Mouse (Mus musculus): ENCODE measurements around the gene Ly6g6c. TPM values are rescaled to one million over a fixed set of nuclear protein-coding genes. Genes with fewer than 3 reads are reported as not detected.

The Ly6g6c gene
- polyA plus RNA-seq, 1 experiment from 2014 or later: not detected

DNA sequence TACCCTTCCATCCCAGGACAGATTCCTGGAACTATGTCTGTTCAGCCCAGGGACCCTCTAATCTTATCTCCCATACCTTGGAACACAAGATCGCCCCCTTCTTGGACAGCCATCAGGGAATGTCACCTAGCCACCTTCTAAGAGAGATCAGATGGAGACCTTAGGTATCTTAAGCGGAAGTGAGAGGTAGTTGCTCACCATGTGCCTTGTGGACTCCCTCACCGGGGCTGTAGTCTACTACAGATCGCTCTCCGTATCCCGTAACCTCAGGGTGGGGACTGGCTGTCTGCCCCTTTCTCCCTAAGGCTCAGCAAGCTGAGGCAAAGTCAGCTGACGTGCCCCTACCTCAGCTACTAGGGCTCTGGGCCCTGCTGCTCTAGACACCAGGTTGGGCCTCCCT lies 38.9 kb downstream of the Ly6g6c start:
- DNase-seq (ENCODE audit: low spot score): no peak
- no peak overlapping the region for H3K4me3 ChIP-seq (ENCODE audit: low read depth, low read length)
- H3K4me1 ChIP-seq (ENCODE audit: control insufficient read depth, insufficient read depth, low read length): no peaks in the 10 kb centered on the region
- H3K27ac ChIP-seq (ENCODE audit: low read depth, low read length): no peak overlapping the region
- H3K36me3 ChIP-seq (ENCODE audit: control insufficient read depth, insufficient read depth, low read length): peaks cover 53% of the 10 kb centered on the region
- H3K9ac ChIP-seq (ENCODE audit: low read length): no peak overlapping the region
- WGBS: 92% methylated on average over 7 of the region's 7 CpGs
- H3K4me2 ChIP-seq (ENCODE audit: low read length): no peak overlapping the region
- no peaks in the 10 kb centered on the region for H3K9me3 ChIP-seq (replicated peaks; ENCODE audit: control insufficient read depth, low read length)
- H3K27me3 ChIP-seq (replicated peaks; ENCODE audit: control insufficient read depth, insufficient read depth, low read length): no peaks in the 10 kb centered on the region
- no peak for ATAC-seq

DNA sequence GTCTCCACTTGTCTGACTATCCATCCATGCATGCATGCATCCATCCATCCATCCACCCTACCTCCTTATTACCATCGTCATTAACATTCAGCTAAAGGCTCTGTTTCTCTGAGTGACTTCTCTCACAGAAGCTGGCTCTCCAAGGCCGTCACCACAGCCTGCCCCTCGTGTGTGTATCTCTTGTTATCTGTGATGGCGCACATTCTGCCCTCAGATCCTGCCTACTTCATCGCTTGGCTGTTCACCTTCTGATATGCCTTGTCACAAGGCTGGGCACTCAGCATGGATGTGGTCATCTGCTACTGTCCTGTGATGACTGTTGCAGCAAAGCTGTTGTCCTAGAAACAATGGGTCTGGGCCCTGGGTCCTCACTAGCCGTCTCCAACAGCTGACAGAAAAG lies 39.6 kb downstream of the Ly6g6c start:
- Histone ChIP-seq H3K9me3 (replicated peaks; ENCODE audit: control insufficient read depth, low read length) (no peaks in the 10 kb centered on the region), H3K9ac (ENCODE audit: low read length) (no peak overlapping the region), H3K4me2 (ENCODE audit: low read length) (no peak overlapping the region), H3K36me3 (ENCODE audit: control insufficient read depth, insufficient read depth, low read length) (peaks cover 46% of the 10 kb centered on the region), H3K4me1 (ENCODE audit: control insufficient read depth, insufficient read depth, low read length) (no peaks in the 10 kb centered on the region), H3K27me3 (replicated peaks; ENCODE audit: control insufficient read depth, insufficient read depth, low read length) (no peaks in the 10 kb centered on the region), H3K4me3 (ENCODE audit: low read depth, low read length) (no peak overlapping the region), H3K27ac (ENCODE audit: low read depth, low read length) (no peak overlapping the region)
- no peak for DNase-seq (ENCODE audit: low spot score)
- 78% methylated on average over 6 of the region's 6 CpGs for WGBS
- ATAC-seq: no peak

DNA sequence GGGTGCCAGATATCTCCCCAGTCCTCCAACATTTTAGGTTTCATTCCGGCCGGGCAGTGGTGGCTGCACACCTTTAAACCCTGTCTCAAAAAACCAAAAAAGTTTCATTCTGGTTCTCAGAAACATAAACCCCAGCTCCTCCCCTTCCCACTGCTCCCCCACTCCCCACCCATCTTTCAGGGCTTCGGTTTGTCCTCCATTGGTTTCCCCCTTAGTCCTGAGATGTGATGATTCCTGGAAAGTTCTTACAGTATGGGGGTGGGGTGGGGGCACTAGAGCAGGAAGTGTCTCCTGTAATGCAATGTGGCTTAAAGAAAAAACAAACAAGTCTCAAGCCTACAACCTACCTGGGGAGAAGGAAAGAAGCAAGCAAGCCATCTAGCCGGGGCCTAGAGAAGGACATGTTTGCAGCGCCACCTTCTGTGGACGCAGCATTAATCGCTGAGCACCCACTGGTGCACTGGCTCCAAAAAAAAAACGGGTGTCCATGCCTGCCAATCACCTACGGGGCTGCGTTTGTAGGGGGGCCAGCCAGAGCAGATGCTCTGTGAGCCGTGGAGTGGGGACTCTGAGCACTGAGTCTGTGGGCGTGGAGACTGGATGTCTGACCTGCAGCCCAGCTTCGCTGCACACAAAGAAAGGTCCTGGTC lies 40.7 kb downstream of the Ly6g6c start:
- ATAC-seq (0 out of 2 replicates have a peak, but pooled peaks have one; percentile 12), DNase-seq (ENCODE audit: low spot score) (peak; percentile 61)
- Histone ChIP-seq H3K27ac (ENCODE audit: low read depth, low read length) (no peak overlapping the region), H3K4me3 (ENCODE audit: low read depth, low read length) (no peak overlapping the region), H3K9ac (ENCODE audit: low read length) (peak overlapping the region; percentile 48; the same call in 1 of the 2 replicates), H3K9me3 (replicated peaks; ENCODE audit: control insufficient read depth, low read length) (no peaks in the 10 kb centered on the region), H3K4me1 (ENCODE audit: control insufficient read depth, insufficient read depth, low read length) (no peaks in the 10 kb centered on the region), H3K4me2 (ENCODE audit: low read length) (peak overlapping the region; percentile 28; the same call in 1 of the 2 replicates), H3K27me3 (replicated peaks; ENCODE audit: control insufficient read depth, insufficient read depth, low read length) (no peaks in the 10 kb centered on the region), H3K36me3 (ENCODE audit: control insufficient read depth, insufficient read depth, low read length) (peaks cover 35% of the 10 kb centered on the region)
- 23% methylated on average over 13 of the region's 13 CpGs for WGBS

DNA sequence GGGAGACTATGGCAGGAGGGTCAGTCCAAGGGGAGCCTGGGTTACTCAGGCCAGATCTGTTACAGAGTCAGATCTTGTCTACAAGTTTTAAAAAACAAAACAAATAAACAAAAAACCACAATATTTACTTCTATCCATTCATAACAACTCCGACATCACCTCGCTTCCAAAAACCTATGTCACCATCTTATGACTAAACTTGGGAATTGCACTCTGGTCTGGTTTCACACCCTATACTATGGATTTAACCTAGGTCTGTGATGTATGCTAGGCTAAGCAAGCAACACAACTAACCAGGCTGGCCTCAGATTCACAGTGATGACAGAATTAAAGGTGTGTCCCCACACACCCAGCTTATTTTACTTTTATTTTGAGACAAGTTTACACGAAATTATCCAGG lies 41.3 kb downstream of the Ly6g6c start:
- ATAC-seq (no peak), DNase-seq (ENCODE audit: low spot score) (peak; percentile 43)
- Histone ChIP-seq H3K4me1 (ENCODE audit: control insufficient read depth, insufficient read depth, low read length) (no peaks in the 10 kb centered on the region), H3K27me3 (replicated peaks; ENCODE audit: control insufficient read depth, insufficient read depth, low read length) (no peaks in the 10 kb centered on the region), H3K9ac (ENCODE audit: low read length) (peak overlapping the region; percentile 48; the same call in 1 of the 2 replicates), H3K4me2 (ENCODE audit: low read length) (no peak overlapping the region), H3K4me3 (ENCODE audit: low read depth, low read length) (no peak overlapping the region), H3K27ac (ENCODE audit: low read depth, low read length) (no peak overlapping the region), H3K9me3 (replicated peaks; ENCODE audit: control insufficient read depth, low read length) (no peaks in the 10 kb centered on the region), H3K36me3 (ENCODE audit: control insufficient read depth, insufficient read depth, low read length) (peaks cover 28% of the 10 kb centered on the region)
- WGBS: 66% methylated on average over 3 of the region's 3 CpGs

DNA sequence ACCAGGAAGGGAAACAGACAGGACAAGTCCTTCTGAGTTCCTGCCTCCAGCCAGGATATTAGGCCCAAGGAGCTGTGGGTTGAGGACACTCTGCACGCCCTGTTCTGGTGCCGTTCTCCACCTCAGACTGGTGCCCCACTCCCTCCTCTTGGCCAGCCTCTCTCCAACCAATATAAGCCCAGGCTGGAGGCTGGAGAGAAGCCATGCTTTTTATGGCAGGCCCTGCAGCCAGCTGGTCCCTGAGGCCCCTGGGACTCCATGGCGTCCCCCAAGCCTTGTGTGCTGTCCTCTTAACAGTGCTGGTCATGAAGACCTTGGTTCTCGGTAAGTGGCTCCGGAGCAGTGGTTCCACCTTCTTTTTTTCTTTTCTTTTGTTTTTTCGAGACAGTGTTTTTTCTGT lies 42.9 kb downstream of the Ly6g6c start, which contains the start of gene Ly6g5c:
Ly6g5c (plus strand) TSS at position 183 of the 400 bp plus-strand sequence.
- H3K4me3 ChIP-seq (ENCODE audit: low read depth, low read length): no peak within 1 kb of the TSS
- no peaks in the 10 kb centered on the region for H3K9me3 ChIP-seq (replicated peaks; ENCODE audit: control insufficient read depth, low read length)
- DNase-seq (ENCODE audit: low spot score) (no peak), ATAC-seq (no peak)
- no peaks in the 10 kb centered on the region for H3K27me3 ChIP-seq (replicated peaks; ENCODE audit: control insufficient read depth, insufficient read depth, low read length)
- H3K4me1 ChIP-seq (ENCODE audit: control insufficient read depth, insufficient read depth, low read length): no peaks in the 10 kb centered on the region
- H3K36me3 ChIP-seq (ENCODE audit: control insufficient read depth, insufficient read depth, low read length): peaks cover 13% of the 10 kb centered on the region
- H3K4me2 ChIP-seq (ENCODE audit: low read length): no peak within 1 kb of the TSS
- WGBS: 89% methylated on average over 6 of the region's 6 CpGs
- H3K9ac ChIP-seq (ENCODE audit: low read length): no peak within 1 kb of the TSS
- no peak within 1 kb of the TSS for H3K27ac ChIP-seq (ENCODE audit: low read depth, low read length)

DNA sequence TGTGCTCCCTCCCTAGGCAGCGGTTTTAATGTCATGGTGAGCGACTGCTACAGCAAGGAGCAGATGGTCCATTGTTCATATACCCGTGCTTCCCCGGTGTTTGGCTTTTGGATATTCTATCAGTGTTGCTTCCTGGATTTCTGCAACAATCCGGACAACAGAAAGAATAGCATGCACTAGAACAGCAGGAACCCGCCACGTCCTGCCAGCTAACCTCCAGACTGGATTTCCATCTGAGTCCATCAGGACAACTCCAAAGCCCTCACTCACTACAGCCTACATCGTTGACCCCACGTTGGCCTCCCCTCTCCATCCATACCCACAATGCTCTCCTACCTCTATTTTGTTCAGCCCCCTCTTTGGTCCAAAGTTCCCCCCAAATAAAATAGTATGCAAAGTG lies 46.6 kb downstream of the Ly6g6c start:
- Histone ChIP-seq H3K36me3 (ENCODE audit: control insufficient read depth, insufficient read depth, low read length) (peaks cover 31% of the 10 kb centered on the region), H3K27ac (ENCODE audit: low read depth, low read length) (no peak overlapping the region), H3K27me3 (replicated peaks; ENCODE audit: control insufficient read depth, insufficient read depth, low read length) (no peaks in the 10 kb centered on the region), H3K4me2 (ENCODE audit: low read length) (no peak overlapping the region), H3K4me1 (ENCODE audit: control insufficient read depth, insufficient read depth, low read length) (no peaks in the 10 kb centered on the region), H3K9ac (ENCODE audit: low read length) (no peak overlapping the region), H3K4me3 (ENCODE audit: low read depth, low read length) (no peak overlapping the region), H3K9me3 (replicated peaks; ENCODE audit: control insufficient read depth, low read length) (no peaks in the 10 kb centered on the region)
- 80% methylated on average over 9 of the region's 9 CpGs for WGBS
- DNase-seq (ENCODE audit: low spot score): no peak
- no peak for ATAC-seq

DNA sequence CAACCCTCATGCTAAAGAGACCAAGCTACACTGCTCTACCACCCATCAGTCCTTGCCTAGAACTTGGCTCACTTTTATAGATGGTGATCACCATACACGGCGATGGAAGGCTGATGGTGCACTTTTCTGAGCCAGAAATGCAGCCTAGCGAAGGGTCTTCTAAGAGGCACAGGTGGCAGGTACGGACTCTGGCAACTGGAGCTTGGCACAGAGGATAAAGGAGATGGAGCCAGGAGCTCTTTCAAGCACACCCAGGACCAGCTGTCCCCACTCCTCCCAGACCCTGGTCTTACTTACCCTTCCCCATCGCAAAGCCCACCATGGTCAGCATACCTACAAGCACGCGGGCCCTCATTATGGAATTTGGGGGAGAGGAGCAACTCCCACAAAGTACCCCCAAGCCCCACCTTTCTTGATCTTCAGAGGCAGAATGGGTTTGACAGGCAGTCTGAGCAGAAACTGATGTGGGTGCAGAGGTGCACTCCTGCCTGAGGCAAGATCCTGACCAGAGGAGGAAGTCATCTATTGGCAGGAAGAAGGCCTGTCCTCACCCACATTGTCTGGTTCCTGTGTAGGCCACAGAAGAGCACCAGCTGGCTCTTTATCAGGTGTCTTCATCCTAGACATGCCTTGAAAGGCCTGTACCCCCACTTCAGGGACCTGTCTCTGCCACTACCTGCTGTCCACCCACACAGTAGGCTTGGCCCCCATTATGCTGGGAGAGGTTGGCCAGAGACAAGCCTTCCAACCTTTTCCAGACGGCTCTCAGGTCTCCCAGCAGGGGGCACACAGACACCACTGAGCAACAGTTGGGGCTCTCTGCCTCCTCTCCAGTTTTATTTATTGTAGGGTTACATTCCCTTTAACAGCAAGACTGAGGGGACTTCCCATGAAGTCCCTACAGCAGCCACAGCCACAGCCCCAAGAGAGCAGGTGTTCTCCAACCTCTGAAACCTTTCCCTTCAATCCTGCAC lies 50.1 kb downstream of the Ly6g6c start, which contains the start of gene Ly6g5b:
Ly6g5b (minus strand) TSS at position 383 of the 974 bp plus-strand sequence.
- peaks cover 5% of the 10 kb centered on the region for H3K4me1 ChIP-seq (ENCODE audit: control insufficient read depth, insufficient read depth, low read length)
- H3K9me3 ChIP-seq (replicated peaks; ENCODE audit: control insufficient read depth, low read length): no peaks in the 10 kb centered on the region
- no peak within 1 kb of the TSS for H3K4me2 ChIP-seq (ENCODE audit: low read length)
- H3K27me3 ChIP-seq (replicated peaks; ENCODE audit: control insufficient read depth, insufficient read depth, low read length): no peaks in the 10 kb centered on the region
- H3K9ac ChIP-seq (ENCODE audit: low read length): no peak within 1 kb of the TSS
- peaks cover 59% of the 10 kb centered on the region for H3K36me3 ChIP-seq (ENCODE audit: control insufficient read depth, insufficient read depth, low read length)
- H3K27ac ChIP-seq (ENCODE audit: low read depth, low read length): no peak within 1 kb of the TSS
- ATAC-seq: no peak
- WGBS: 85% methylated on average over 8 of the region's 8 CpGs
- DNase-seq (ENCODE audit: low spot score): no peak
- no peak within 1 kb of the TSS for H3K4me3 ChIP-seq (ENCODE audit: low read depth, low read length)

All from forebrain, embryonic 14.5 days (tissue).